Mouse (Mus musculus): ENCODE measurements at regions not wholly inside any gene's neighbourhood (a gene's known extent, or its start where the extent isn't known, plus 50 kb on each side); places are given as distances from the start of the nearest gene placed in this dataset.

DNA sequence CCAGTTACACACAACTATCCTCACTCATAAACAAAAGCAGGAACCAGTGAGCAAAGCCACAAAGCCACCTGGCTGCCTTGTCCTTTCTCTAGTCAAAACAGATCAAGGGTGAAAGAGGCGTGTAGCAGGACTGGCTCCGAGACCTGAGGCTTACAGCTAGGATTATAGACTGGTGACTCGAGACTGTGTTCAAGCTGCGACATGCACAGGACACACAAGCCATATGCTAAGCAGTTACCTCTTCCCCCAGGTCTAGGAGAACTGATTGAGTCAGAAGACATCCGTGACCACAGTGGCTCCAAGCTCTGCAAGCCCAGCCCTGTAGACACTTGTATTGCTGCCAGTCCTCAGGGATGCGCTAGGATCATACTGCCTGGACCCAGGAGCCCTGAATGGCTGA, 50.4 kb upstream of the Spred2 start:
- Histone ChIP-seq H3K4me1 (ENCODE audit: insufficient read depth) (no peaks in the 10 kb centered on the region), H3K9me3 (ENCODE audit: low read depth, low read length) (no peaks in the 10 kb centered on the region), H3K27ac (ENCODE audit: low read depth) (no peak overlapping the region), H3K4me3 (ENCODE audit: low read depth, low read length) (no peak overlapping the region), H3K36me3 (ENCODE audit: insufficient read depth) (no peaks in the 10 kb centered on the region), H3K4me2 (no peak overlapping the region), H3K9ac (no peak overlapping the region), H3K27me3 (ENCODE audit: insufficient read depth, low read length) (no peaks in the 10 kb centered on the region)
- no peak for TF ChIP-seq CTCF (IDR thresholded peaks at IDR 0.05; ENCODE audit: low read depth)
- 86% methylated on average over 6 of the region's 6 CpGs for WGBS
- DNase-seq (no peak), ATAC-seq (ENCODE audit: insufficient read depth) (no peak)
